Mouse (Mus musculus): ENCODE measurements around the gene Coro2a. TPM values are rescaled to one million over a fixed set of nuclear protein-coding genes. Genes with fewer than 3 reads are reported as not detected.
"Not testable (repeated sequence)": the region's sequence is repeated elsewhere in the genome, so short reads cannot be mapped to it uniquely, and the experiment has no call there.

Coro2a gene
- polyA plus RNA-seq, 1 experiment from 2014 or later, result 5.0 TPM

DNA sequence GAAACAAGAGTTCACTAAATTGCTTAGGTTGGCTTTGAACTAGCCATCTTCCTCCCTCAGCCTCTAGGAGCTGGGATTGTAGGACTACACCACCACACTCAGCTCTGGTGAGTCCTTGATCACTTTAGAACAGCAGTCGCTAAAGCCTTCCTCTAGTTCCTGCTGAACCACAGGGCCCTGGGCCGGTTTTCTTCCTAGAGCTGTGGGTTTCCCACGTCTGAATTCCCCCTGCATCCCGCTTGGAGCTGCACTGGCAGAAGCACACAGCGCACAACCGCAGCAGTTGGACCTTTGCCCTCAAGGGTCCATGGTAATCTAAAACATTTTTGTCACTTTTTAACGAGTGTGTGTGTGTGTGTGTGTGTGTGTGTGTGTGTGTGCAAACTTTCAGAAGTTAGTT, 702 bp upstream of the Coro2a start:
- no peaks in the 10 kb centered on the region; the same call in 1 of the 2 replicates for H3K4me1 ChIP-seq (ENCODE audit: control insufficient read depth, insufficient read depth, low read length)
- no peak overlapping the region for H3K4me2 ChIP-seq (ENCODE audit: low read depth, low read length)
- no peaks in the 10 kb centered on the region for H3K36me3 ChIP-seq (ENCODE audit: control insufficient read depth, insufficient read depth, low read length)
- no peak for ATAC-seq (ENCODE audit: low read depth)
- no peak overlapping the region for H3K9ac ChIP-seq (ENCODE audit: low read depth, low read length)
- no peaks in the 10 kb centered on the region for H3K9me3 ChIP-seq (ENCODE audit: control insufficient read depth, low read length)
- DNase-seq (ENCODE audit: low spot score), result no peak
- H3K4me3 ChIP-seq (ENCODE audit: low read depth, low read length), result no peak overlapping the region
- peaks cover 37% of the 10 kb centered on the region for H3K27me3 ChIP-seq (replicated peaks; ENCODE audit: control insufficient read depth, insufficient read depth, low read length)
- H3K27ac ChIP-seq (replicated peaks; ENCODE audit: low read depth, low read length), result no peak overlapping the region
- WGBS, result 56% methylated on average over 7 of the region's 7 CpGs

DNA sequence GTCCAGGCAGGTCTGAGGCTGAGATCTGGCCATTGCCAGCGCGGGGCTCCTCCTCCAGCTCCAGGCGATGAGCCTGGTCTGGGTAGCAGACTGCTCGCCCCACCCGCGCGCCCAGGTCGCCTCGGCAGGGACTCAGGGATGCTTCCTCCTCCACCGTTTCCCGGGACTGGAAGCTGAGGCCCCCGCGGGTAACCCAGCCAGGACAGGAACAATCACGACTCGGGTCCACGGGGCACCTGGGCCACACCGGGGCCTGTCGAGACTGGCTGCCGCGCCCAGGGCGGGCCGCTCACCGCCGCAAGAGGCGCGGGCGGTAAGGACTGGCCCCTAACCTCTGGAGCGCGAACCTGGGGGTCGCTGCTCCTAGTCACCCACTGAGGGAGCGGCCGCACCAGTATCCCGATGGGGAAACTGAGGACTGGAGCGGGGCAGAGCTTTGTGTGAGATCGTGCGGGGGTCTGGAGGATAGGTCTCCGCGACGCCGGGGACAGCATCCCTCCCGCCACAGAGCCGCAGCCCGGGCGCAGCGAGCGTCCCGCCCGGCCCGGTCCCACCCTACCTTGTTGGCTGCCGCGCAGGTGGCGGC, 651 bp downstream of the Coro2a start:
- 2% methylated on average over 16 of the region's 52 CpGs for WGBS
- H3K9me3 ChIP-seq (ENCODE audit: control insufficient read depth, low read length), result no peaks in the 10 kb centered on the region
- peak overlapping the region; percentile 60 for H3K4me3 ChIP-seq (ENCODE audit: low read depth, low read length)
- H3K9ac ChIP-seq (ENCODE audit: low read depth, low read length), result peak overlapping the region; percentile 61
- H3K27me3 ChIP-seq (replicated peaks; ENCODE audit: control insufficient read depth, insufficient read depth, low read length), result peaks cover 37% of the 10 kb centered on the region
- no peak for DNase-seq (ENCODE audit: low spot score)
- 0 out of 2 replicates have a peak, but pooled peaks have one; percentile 2 for ATAC-seq (ENCODE audit: low read depth)
- peak overlapping the region; percentile 97 for H3K4me2 ChIP-seq (ENCODE audit: low read depth, low read length)
- no peaks in the 10 kb centered on the region for H3K36me3 ChIP-seq (ENCODE audit: control insufficient read depth, insufficient read depth, low read length)
- no peaks in the 10 kb centered on the region; the same call in 1 of the 2 replicates for H3K4me1 ChIP-seq (ENCODE audit: control insufficient read depth, insufficient read depth, low read length)
- H3K27ac ChIP-seq (replicated peaks; ENCODE audit: low read depth, low read length), result no peak overlapping the region

DNA sequence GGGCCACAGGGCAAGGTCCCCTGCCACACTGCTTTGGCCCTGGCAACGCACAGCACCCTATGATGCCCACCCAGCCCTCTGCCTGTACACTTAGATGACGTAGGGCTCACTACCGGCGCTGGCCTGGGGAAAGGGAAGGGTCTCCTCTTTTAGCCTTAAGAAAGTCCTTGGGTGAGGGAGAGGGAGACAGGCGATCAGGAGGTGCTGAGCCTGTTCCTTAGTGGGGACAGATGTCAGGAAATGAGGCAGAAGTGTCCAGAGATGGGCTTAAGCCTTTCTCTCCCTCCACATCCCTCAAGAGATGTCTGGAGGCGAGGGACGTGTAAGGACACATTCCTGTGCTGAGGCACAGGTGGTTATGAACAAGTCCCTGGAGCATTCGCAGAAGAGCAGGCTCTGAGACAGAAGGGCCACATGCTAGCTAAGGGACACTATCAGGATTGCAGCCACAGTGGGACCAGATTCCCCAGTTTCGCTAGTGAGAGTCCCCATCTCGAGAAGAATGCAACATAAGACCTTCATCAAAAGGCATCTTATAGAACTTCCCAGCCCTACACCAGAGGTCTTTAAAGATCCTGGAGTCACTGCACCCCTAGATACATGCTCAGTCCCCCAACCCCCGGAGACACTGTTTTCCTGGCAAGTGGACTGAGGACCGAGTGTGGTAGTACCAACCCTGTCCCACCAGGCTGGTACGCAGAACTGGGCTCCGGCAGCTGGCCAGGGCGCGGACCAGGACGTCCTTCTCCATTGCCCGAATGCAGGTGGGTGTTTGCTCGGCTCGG, 1.3 kb downstream of the Coro2a start:
- H3K27me3 ChIP-seq (replicated peaks; ENCODE audit: control insufficient read depth, insufficient read depth, low read length), result peaks cover 37% of the 10 kb centered on the region
- DNase-seq (ENCODE audit: low spot score) (no peak), ATAC-seq (ENCODE audit: low read depth) (no peak)
- H3K4me2 ChIP-seq (ENCODE audit: low read depth, low read length), result peak overlapping the region; percentile 97
- H3K27ac ChIP-seq (replicated peaks; ENCODE audit: low read depth, low read length), result no peak overlapping the region
- H3K36me3 ChIP-seq (ENCODE audit: control insufficient read depth, insufficient read depth, low read length), result no peaks in the 10 kb centered on the region
- WGBS, result 37% methylated on average over 20 of the region's 20 CpGs
- no peaks in the 10 kb centered on the region; the same call in 1 of the 2 replicates for H3K4me1 ChIP-seq (ENCODE audit: control insufficient read depth, insufficient read depth, low read length)
- H3K4me3 ChIP-seq (ENCODE audit: low read depth, low read length), result peak overlapping the region; percentile 60
- no peaks in the 10 kb centered on the region for H3K9me3 ChIP-seq (ENCODE audit: control insufficient read depth, low read length)
- peak overlapping the region; percentile 61 for H3K9ac ChIP-seq (ENCODE audit: low read depth, low read length)

DNA sequence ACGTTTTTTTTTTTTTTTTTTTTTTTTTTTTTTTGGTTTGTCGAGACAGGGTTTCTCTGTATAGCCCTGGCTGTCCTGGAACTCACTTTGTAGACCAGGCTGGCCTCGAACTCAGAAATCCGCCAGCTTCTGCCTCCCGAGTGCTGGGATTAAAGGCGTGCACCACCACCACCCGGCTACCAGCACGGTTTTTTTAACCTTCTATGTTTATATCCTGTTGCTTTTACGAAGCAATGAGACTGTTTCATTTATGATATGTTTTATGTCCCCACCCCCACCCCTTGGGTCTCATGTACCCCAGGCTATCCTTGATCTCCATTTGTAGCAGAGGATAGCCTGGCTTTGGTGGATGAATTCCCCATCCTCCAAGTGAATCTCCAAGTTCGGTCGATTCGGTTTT, 2.4 kb downstream of the Coro2a start:
- H3K9me3 ChIP-seq (ENCODE audit: control insufficient read depth, low read length); H3K9ac ChIP-seq (ENCODE audit: low read depth, low read length); H3K4me1 ChIP-seq (ENCODE audit: control insufficient read depth, insufficient read depth, low read length); H3K4me2 ChIP-seq (ENCODE audit: low read depth, low read length); DNase-seq (ENCODE audit: low spot score); H3K4me3 ChIP-seq (ENCODE audit: low read depth, low read length); ATAC-seq (ENCODE audit: low read depth); H3K36me3 ChIP-seq (ENCODE audit: control insufficient read depth, insufficient read depth, low read length); H3K27ac ChIP-seq (replicated peaks; ENCODE audit: low read depth, low read length): not testable (repeated sequence)
- H3K27me3 ChIP-seq (replicated peaks; ENCODE audit: control insufficient read depth, insufficient read depth, low read length), result peaks cover 37% of the 10 kb centered on the region
- WGBS, result 80% methylated on average over 11 of the region's 12 CpGs

DNA sequence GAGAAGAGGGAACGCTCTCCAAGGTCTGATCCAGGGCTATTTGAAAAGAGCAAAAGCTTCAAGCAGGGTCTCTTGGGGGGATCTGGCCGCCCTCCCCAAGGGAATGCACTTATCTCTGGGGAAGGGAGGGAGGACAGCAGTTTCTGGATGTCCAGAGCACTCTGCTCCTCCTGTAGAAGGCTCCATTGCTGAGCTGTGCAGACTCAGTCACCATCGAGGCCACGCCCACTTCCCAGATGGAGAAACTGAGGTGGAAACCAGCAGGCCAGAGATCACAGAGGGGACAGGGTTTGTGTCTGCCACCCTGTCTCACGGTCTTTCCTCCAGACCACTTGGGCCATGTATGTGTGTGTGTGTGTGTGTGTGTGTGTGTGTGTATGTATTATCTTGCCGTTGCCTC, 3.0 kb downstream of the Coro2a start:
- no peak for ATAC-seq (ENCODE audit: low read depth)
- 73% methylated on average over 6 of the region's 6 CpGs for WGBS
- H3K27me3 ChIP-seq (replicated peaks; ENCODE audit: control insufficient read depth, insufficient read depth, low read length), result peaks cover 37% of the 10 kb centered on the region
- DNase-seq (ENCODE audit: low spot score), result no peak
- no peak overlapping the region for H3K4me3 ChIP-seq (ENCODE audit: low read depth, low read length)
- H3K4me2 ChIP-seq (ENCODE audit: low read depth, low read length), result no peak overlapping the region
- no peaks in the 10 kb centered on the region; the same call in 1 of the 2 replicates for H3K4me1 ChIP-seq (ENCODE audit: control insufficient read depth, insufficient read depth, low read length)
- no peak overlapping the region for H3K9ac ChIP-seq (ENCODE audit: low read depth, low read length)
- no peaks in the 10 kb centered on the region for H3K9me3 ChIP-seq (ENCODE audit: control insufficient read depth, low read length)
- H3K36me3 ChIP-seq (ENCODE audit: control insufficient read depth, insufficient read depth, low read length), result no peaks in the 10 kb centered on the region
- no peak overlapping the region for H3K27ac ChIP-seq (replicated peaks; ENCODE audit: low read depth, low read length)

DNA sequence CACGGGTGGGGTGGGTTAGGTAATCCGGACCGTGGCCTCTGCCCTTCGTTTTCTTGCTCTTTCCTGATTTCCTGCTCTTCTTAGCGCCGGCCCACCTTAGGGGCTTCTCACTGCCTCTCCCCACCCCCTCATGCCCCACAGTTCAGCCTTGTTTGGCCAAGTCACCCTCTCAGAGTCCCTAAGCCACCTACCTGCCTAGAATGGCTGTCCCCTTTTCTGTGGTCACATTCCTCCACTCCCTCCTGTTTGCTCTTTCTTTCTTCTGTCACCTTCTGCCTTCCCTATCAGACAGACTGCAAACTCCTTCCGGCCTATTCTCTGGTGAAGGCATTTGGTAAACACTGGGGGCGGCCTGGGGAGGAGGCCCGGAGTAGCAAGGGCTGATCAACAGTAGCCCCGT, 3.9 kb downstream of the Coro2a start:
- Histone ChIP-seq H3K36me3 (ENCODE audit: control insufficient read depth, insufficient read depth, low read length) (no peaks in the 10 kb centered on the region), H3K9ac (ENCODE audit: low read depth, low read length) (no peak overlapping the region), H3K27ac (replicated peaks; ENCODE audit: low read depth, low read length) (no peak overlapping the region), H3K4me2 (ENCODE audit: low read depth, low read length) (no peak overlapping the region), H3K4me1 (ENCODE audit: control insufficient read depth, insufficient read depth, low read length) (no peaks in the 10 kb centered on the region; the same call in 1 of the 2 replicates), H3K4me3 (ENCODE audit: low read depth, low read length) (no peak overlapping the region), H3K9me3 (ENCODE audit: control insufficient read depth, low read length) (no peaks in the 10 kb centered on the region), H3K27me3 (replicated peaks; ENCODE audit: control insufficient read depth, insufficient read depth, low read length) (peaks cover 37% of the 10 kb centered on the region)
- no peak for ATAC-seq (ENCODE audit: low read depth)
- 62% methylated on average over 10 of the region's 10 CpGs for WGBS
- DNase-seq (ENCODE audit: low spot score), result no peak

DNA sequence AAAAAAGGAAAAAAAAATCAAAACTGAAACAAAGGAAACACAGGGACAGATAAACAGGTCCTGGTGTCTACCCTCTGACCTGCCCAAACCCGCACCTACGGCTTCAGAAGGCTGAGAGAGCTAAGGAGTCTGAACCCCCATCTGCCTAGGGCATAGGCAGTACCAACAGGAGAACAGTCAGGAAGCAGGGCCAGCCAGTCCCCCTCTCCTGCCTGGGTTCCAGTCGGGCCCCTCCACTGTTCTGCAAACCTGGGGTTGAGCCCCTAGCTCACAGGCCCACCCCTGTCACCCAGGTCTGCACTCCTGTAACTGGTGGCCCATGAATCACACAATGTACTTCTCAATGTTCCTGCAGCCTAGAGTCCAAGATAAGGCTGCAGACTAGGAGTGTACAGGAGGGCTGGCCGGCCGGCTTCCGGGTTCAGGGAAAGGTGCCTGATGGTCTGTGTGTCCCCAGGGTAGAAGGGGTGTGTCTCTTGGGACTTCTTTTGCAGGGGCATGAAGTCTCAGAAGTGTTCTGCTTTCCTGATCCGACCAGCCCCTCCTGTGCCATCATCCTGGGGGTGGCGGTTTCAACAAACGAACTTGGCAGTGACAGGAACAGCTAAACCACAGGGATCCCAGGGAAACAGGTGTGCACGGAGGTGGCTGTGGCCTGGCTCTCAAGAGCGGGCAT, 4.6 kb downstream of the Coro2a start:
- no peak overlapping the region for H3K27ac ChIP-seq (replicated peaks; ENCODE audit: low read depth, low read length)
- no peaks in the 10 kb centered on the region; the same call in 1 of the 2 replicates for H3K4me1 ChIP-seq (ENCODE audit: control insufficient read depth, insufficient read depth, low read length)
- no peak overlapping the region for H3K4me2 ChIP-seq (ENCODE audit: low read depth, low read length)
- H3K4me3 ChIP-seq (ENCODE audit: low read depth, low read length), result no peak overlapping the region
- no peak for DNase-seq (ENCODE audit: low spot score)
- peaks cover 32% of the 10 kb centered on the region for H3K27me3 ChIP-seq (replicated peaks; ENCODE audit: control insufficient read depth, insufficient read depth, low read length)
- no peaks in the 10 kb centered on the region for H3K9me3 ChIP-seq (ENCODE audit: control insufficient read depth, low read length)
- H3K36me3 ChIP-seq (ENCODE audit: control insufficient read depth, insufficient read depth, low read length), result no peaks in the 10 kb centered on the region
- no peak overlapping the region for H3K9ac ChIP-seq (ENCODE audit: low read depth, low read length)
- WGBS, result 69% methylated on average over 10 of the region's 11 CpGs
- no peak for ATAC-seq (ENCODE audit: low read depth)

DNA sequence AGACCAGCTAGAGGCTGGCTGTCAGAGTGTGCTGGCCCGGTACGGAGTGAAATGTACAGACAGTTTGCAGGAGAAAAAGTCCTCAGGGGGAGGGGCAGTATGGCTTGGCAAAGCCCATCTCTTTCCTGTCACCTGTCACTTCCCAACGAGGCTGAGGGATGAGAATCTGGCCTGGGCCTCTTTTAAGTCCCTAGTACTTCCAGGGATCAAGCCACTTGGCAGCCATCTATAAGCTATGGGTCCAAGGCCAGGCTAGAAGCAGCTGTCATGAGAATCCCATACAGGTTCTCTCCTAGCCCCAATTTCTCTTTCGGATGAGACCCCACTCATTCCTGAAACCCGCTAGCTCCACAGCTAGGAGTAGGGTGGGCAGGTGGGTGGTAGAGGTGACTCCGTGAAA, 5.6 kb downstream of the Coro2a start:
- Histone ChIP-seq H3K4me3 (ENCODE audit: low read depth, low read length) (no peak overlapping the region), H3K36me3 (ENCODE audit: control insufficient read depth, insufficient read depth, low read length) (no peaks in the 10 kb centered on the region), H3K27me3 (replicated peaks; ENCODE audit: control insufficient read depth, insufficient read depth, low read length) (peaks cover 24% of the 10 kb centered on the region), H3K9me3 (ENCODE audit: control insufficient read depth, low read length) (no peaks in the 10 kb centered on the region), H3K4me1 (ENCODE audit: control insufficient read depth, insufficient read depth, low read length) (no peaks in the 10 kb centered on the region; the same call in 1 of the 2 replicates), H3K4me2 (ENCODE audit: low read depth, low read length) (no peak overlapping the region), H3K27ac (replicated peaks; ENCODE audit: low read depth, low read length) (no peak overlapping the region), H3K9ac (ENCODE audit: low read depth, low read length) (no peak overlapping the region)
- 78% methylated on average over 6 of the region's 6 CpGs for WGBS
- ATAC-seq (ENCODE audit: low read depth) (no peak), DNase-seq (ENCODE audit: low spot score) (no peak)

All from embryonic facial prominence, embryonic 14.5 days (tissue).